Mouse (Mus musculus) cerebellum, postnatal 25 days (tissue): ENCODE results near the gene Cd302.

Experiments
- DNase-seq, 2 experiments: peaks; one replicate each; pipeline ENCODE4 v3.0.0; 2021; ENCODE audit warnings: mixed read lengths in 2 of 2

Cd302 gene

DNA sequence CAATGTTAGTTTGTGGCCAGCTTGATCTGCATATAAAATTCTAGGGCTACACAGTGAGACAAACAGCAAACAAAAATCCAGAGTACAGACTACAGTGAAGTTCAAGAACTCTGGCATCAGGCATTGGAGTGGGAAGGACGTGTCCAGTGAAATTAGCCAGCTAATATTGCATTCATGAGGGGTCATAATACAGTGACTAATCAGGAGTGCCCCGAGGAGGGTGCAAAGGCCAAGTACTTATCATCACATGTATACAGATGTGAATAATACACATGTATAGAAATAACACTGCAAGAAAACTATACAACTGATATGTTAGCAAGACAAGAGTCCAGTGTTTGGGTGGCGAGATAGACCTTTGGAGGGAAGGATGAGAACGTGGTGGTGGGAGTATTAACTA lies 31.5 kb downstream of the Cd302 start:
- no peak for DNase-seq

DNA sequence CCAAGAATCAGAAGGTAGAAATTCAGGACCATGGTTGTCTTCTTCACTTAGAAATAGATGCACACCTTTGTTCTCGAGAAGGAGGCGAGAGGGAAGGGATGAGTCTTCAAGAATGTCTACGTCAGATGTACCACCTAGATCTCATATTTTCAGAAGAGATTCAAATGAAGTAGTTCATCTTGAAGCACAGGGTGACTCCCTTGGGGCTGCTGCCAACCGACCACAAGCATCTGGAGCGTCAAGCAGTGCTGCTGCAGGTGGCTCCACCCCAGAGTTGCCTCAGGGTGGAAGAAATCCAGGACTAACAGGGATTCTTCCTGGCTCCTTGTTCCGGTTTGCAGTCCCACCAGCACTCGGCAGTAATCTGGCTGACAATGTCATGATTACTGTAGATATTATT lies 49.8 kb downstream of the Cd302 start:
- no peak for DNase-seq

DNA sequence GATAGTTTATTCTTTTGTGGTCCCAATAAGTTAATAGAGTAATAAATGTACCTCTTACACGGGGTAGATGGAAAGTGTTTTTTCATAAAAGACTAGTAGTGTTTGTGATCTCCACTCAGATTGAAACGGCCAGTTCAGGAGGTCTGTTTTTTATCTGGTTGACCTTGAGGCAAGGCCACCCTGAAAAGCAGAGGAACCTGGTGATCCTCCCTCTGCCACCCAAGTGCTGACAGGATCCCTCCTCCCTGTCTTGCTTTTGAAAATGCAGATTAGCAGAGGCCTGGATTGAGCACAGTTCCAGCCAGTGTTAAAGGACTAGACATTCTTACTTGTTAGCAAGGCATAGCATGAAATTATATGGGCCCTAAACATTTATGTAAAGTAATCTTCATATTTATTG lies 51.1 kb downstream of the Cd302 start:
- no peak for DNase-seq

DNA sequence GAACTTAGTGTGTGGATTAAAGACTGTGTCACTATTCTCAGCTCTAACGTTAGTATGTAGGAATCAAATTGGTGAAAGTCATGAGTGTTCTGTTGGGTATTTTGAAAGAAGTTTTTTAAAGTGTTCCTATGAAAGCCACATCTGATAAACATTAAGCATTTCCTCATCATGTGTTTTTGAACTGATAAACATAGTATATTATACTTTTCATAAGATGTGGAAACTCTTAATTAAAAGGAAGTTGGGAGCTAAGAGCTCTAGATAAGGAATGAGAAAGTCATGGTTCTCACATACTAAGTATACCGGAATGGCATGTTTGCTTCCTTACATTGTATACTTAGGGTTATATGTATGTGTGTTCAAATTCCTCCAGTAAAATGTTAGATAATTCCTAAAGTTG lies 53.9 kb downstream of the Cd302 start:
- DNase-seq = no peak

GRCm38 (mm10) chr2:60228470-60228869 lies 55.8 kb downstream of the Cd302 start:
- no peak for DNase-seq

DNA sequence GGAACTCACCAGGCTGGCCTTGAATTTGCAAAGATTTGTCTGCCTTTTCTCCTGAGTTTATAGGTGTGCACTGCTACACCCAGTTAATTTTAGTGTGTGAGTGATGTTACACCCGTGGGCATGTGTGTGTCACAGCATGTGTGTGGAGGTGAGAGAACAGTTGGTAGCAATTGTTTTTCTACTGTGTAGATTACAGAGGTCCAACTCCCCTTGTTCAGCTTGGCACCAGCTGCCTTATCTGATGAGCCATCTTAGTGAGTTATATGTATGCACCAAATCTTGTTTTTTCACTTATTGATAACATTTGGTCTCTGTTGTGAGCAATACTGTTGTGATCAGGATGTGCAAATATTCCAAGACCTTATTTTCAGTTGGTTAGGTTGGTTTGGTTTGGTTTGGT lies 60.8 kb downstream of the Cd302 start:
- DNase-seq = no peak

DNA sequence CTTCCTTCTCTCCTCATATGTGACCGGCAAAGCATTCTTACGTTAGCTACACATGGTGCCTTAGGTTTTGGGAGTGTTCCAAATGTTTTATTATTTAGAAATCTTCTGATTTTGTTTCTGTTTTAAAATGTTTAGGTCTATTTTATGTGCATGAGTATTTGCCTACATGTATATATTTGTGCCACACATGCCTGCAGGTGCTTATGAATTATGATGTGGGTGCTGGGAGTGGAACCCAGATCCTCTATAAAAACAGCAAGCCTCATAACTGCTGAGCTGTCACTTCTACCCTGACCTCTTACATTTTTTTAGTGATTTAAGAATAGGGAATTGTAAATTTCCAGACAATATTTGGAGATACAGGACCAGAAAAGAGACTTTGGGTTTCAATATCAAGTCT lies 62.3 kb downstream of the Cd302 start:
- DNase-seq = no peak

DNA sequence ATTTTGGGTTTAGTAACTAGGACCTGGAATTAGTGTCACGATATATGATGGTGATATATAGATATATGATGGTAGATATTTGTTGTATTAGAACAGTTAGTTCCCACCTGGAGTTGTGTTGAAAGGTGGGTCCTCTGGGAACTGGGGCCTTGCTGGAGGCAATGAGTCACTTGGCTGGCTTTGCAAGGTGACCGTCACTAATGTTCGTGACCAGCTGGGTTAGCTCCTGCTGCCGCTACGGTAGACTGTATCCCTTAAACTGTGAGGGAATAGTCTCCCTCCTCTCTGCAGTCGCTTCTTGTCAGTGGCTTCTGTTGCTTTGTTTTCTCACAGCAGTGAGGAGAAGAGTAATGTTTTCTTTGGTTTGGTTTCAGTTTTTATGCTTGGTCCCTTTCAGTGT lies 63.1 kb downstream of the Cd302 start:
- DNase-seq = peak; percentile 37 to 64

GRCm38 (mm10) chr2:60217620-60218019 lies 66.7 kb downstream of the Cd302 start:
- DNase-seq = no peak

DNA sequence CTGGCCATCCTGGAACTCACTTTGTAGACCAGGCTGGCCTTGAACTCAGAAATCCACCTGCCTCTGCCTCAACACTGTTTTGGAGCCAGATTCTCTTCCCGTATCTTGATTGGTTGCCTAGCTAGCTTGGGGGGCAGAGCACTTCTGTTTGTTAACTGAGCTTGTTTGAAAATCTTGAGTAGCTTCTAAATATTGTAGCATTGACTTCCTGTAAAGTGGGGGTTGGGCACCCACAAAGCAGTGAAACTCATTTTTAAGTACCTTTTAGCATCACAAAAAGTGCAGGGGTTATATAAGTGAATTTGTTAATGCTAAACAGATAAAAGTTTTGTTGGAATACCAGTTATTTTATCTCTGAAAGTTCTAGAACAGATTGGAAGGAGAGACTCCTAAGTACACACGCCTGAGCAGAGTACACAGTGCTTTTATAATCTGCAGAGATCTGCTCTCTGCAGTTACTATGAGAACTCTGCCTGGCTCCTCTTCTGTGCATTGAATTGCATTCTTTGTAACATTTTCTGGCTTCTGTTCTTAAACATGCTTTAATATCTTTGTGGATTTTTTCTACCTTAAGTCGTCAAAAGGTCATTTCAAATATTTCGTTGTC lies 67.6 kb downstream of the Cd302 start:
- no peak for DNase-seq

DNA sequence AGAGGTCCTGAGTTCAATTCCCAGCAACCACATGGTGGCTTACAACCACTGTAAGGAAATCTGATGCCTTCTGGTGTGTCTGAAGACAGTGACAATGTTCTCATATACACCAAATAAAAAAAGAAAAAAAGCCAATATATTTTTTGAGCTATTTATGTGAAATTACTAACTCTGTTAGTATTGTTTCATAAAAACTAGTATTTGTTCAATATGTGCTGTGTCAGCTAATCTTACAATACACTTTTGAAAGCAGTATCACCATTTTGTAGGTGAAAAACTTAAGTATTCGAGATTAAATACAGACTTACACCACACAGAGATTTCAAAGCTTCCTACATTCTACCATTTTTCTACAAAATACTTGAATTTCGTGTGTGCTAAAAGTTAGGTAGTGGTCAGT lies 69.6 kb downstream of the Cd302 start:
- no peak for DNase-seq

- no peak for DNase-seq
Observed at GRCm38 (mm10) chr2:60212488-60212887, 71.8 kb downstream of the Cd302 start.

- no peak for DNase-seq
Observed at GRCm38 (mm10) chr2:60210821-60211220, 73.5 kb downstream of the Cd302 start.

- DNase-seq = peak; percentile 90 to 96
Observed at GRCm38 (mm10) chr2:60209703-60210651, 74.3 kb downstream of the Cd302 start, which contains the start of the genes Baz2b and March7. Gene Baz2b, minus strand, starts transcription at chr2:60209839. Gene March7, plus strand, starts transcription at chr2:60209887.

- peak in 1 of 2 experiments; percentile 71 for DNase-seq
Observed at GRCm38 (mm10) chr2:60209122-60209611, 75.1 kb downstream of the Cd302 start.

- DNase-seq = no peak
Observed at GRCm38 (mm10) chr2:60205795-60206194, 78.5 kb downstream of the Cd302 start.

GRCm38 (mm10) chr2:60204162-60204561 lies 80.1 kb downstream of the Cd302 start:
- no peak for DNase-seq

DNA sequence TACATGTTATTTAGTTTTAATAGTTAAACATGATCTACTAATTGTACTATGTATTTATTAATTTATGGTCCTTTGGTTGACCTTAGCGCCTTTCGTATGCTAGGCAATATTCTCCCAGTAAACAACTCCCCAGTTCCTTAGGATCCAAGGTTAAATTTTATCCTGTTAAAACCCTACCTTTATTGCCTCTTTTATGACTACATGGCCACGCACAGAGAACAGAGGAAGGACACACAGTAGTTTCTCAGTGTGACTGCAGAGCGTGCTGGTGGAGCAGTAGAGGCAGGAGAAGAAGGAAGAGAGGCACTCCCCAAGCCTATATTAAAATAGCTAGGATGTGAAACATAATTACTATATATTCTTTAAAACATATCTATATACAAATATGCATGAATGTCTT lies 80.6 kb downstream of the Cd302 start:
- no peak for DNase-seq

- DNase-seq = no peak
Observed at GRCm38 (mm10) chr2:60202900-60203530, 81.3 kb downstream of the Cd302 start.
